Mouse (Mus musculus) cerebral cortex, adult 2 months (tissue): ENCODE measurements around the gene Krt33b.

Experiments
- WGBS: fragments of 180-500 bp; shearing (Covaris S2); methylation state at CpG from one replicate; pipeline ENCODE4 v1.1.7; 2018; 5-methylcytosine and 5-hydroxymethylcytosine counted together

The Krt33b gene

DNA sequence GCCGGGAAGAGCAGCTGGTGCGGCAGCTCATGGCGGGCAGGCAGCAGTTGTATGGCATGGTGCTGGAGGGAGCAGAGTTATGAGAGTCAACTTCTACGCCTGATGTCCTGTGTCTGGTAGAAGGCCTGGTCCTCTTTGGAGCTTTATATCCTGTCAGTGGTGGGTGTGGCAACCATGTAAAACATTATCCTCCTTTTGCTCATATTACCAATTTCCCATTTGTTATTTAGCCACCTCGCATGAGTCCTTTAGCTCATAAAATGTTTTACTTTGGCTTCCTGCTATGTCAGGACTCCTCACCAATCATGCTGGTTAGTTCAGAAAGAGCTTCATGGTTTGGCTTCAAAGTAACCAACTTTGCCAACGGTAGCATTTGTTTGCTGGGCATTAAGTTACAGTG lies at the start of gene Krt33b:
Gene Krt33b (minus strand): TSS at position 101 of the 400 bp plus-strand sequence.
- WGBS = 95% methylated on average over 6 of the region's 6 CpGs

DNA sequence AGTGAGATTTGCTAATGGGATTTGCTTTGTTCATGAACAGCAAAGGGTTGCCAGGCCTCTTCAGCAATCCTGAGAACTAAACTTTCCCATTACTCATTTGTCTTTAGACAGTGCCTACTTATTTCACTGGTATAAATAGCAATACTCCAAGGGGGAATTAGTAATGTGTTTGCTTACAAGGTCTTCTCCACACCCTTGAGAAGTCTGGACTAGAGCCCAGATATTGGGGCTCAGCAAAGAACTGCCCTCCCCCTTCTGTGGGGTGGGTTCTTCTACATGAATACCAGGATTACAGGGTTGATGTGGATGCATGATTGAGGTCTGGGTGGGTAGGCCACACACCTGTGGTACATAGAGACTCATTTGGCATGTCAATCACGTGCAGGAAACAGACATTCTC lies 44.2 kb upstream of the Krt33b start:
- WGBS = 67% methylated on average over 1 of the region's 1 CpGs

DNA sequence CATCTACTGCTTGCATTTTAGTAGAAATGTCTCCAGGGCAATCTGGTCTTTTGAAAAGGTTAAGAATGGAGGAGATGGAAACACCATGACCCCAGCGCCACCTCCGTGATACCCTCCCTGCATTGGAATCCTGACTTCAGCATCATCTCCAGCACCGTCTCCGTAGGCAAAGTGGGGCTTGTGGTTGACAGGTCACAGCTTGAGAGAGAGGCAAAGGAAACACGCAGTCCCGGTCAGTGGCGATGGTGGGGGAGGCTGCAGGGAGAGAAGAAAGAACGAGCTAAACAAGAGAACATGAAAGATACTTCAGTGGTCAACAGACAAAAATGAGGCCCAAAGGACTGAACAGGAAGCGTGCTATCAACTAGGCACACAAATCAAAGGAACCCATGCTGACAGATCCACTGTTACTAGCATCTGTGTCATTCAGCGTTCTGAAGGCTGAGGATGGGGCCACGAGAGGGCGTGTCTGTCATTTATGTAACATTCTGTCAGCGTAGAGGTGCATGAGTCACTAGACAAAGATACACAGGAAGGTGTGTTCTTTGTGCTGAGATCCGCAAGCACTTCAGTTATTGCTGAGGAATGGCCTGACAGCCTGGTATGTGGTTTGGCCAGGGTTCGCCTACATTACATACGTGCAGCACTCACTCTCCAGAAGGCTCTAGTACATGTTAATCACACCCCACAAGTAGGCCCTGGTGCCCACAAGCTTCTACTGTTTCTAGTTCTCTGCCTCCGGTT lies 37.8 kb upstream of the Krt33b start:
- 87% methylated on average over 17 of the region's 17 CpGs for WGBS

DNA sequence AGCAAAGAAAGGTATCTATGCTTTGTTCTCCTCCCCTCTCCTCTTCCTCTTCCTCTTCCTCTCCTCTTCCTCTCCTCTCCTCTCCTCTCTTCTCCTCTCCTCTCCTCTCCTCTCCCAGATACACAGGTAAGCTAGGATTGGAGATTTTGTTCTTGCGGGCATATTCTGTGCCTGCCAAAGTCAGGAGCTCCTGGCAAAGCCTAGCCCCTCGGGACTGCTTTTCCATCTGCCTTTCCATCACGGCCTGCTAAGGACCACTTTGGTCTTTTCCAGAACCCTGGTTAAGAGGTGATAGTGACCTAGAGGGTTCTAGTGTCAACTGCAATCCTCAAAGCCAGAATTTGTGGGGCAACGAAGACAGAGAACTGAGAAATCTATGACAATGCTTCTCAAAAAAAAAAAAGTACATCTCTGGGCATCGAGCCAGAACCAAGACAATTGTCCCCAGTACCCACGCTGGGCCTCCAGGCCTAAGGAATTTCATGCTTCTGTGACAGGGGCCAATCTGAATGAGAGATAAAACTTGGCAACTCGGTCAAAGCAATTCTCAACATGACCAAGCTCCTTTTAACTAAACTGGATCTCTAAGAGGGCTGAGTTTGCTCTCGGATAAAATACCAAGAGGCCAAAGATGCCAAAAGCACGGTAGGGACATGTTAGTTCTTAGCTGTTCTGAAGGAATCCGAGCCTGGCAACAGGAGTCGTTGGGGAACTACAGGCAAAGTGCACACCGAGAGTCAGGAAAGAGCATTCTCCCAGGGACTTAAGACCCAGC lies 36.8 kb upstream of the Krt33b start:
- 65% methylated on average over 12 of the region's 12 CpGs for WGBS

DNA sequence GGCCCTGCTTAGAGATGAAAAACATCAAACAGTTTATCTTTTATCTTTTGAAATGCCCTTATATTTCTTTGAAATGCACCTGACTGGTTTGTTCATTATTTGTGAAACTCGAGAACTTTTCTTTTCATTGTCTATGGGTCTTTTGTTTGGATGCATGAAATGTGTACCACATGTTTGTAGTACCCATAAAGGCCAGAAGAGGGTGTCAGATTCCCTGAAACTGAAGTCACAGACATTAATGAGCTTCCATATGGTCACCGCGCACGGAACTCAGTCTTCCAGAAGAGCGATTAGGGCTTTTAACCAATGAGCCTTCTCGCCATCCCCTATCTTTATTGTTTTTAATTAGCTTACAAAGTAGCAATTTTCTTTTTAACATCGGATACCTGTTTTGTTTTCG lies 29.2 kb upstream of the Krt33b start:
- 75% methylated on average over 8 of the region's 8 CpGs for WGBS

DNA sequence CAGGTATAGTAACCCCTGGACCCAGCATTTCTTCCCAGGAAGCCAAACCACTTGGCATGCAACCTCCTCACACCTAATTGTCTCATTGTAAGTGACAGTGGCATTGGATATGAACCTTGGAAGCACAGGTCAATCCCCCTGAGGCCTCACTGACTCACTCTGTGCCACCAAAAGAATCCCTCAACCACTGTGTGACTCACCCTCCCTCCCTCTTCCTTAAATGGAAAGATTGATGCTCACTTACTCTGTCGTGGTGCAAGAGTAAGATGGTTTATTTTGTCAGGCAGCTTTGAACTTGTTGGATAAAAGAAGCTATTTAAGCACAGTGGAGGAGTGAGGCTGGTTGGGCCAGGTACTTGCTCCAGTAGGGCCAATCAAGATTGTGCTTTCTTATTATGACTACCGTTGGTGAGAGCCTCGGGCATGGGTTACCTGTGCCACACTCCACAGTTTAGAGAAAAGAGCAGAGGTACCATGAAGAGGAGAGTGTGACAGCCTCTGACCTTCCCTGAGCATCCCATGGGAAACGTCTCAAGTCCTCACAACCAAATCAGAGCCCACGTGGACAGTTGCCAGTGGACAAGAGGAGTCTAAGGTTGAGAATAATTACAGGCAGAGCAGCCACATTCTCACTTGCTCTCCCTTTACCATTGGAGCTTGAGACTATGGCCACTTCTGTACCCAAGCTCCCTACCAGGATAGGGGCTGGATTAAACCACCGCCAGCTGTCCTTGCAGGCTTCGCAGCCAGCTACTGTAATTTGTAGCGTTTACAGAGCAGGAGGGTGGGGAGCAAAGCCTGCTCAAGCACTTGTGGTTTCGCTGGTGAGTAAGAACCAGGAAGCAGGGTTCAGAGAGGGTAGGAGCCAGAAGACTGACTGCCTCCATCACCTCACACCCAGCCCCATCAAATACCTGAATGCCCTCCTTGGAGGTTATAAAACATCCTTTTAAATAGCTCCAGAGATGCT lies 26.3 kb upstream of the Krt33b start:
- 78% methylated on average over 9 of the region's 9 CpGs for WGBS

DNA sequence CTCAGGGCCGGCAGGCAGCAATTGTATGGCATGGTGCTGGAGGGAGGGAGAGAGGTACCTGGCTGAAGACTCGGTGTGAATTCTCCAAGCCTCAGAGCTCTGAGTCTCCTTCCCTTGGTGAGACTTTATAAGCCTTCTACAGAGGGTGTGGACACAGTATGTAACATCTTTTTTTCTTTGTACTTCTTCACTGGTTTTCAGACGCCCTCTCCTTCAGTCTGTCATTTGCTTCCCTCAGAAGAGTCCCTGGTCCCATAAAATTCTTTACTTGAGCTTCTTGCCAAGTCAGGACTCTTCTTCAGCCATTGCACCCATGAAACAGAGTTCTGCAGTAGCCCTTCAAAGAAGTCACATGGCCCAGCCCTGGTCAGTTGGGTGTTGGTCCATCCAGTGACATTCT lies 20.8 kb upstream of the Krt33b start, which contains the start of gene Krt31:
Gene Krt31 (minus strand): TSS at position 101 of the 400 bp plus-strand sequence.
- 84% methylated on average over 3 of the region's 3 CpGs for WGBS

DNA sequence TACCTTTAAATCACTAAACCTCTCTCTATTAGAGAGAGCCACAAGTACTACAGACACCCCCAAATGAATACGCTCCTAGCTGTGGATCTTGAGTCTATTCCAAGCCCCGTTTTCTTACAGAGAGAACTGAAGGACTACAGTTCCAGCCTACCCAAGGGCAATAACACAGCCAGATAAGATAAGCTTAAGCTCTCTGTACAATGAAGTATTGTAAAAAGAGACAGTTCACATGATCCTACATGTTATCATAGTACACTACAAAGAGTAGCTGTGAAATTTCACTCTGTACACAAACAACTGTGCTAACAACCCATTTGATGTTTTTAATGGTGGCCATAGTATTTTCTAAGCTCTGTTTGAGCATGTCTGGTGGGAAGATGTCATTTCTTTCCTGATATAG lies 17.5 kb upstream of the Krt33b start:
- 95% methylated on average over 2 of the region's 2 CpGs for WGBS

DNA sequence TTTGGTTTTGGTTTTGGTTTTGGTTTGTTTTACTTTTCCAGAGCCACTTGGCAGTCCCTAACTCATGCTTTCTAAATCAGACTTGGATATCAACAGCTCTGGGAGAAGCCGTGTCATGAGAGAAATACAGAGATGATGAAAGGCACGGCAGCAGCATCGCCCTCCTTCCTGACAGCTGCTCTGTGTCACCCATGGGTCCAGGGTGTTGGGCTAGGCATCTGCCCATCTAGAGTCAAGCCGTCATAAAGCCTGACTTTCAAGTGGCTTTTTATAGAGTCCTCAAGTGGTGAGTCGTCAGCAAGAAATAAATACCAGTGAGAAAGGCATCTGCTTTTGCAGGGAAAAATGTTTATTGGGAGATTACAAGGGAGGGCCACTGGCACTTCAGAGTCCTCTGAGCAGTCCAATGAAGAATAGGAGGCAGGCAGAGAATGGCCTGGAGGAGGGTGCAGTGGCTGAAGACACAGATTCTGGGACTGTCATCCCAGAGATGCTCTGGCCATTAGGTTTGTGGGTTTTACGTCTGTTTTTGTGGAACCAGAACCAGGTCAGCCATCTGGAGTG lies 16.7 kb upstream of the Krt33b start:
- WGBS = 59% methylated on average over 6 of the region's 6 CpGs

DNA sequence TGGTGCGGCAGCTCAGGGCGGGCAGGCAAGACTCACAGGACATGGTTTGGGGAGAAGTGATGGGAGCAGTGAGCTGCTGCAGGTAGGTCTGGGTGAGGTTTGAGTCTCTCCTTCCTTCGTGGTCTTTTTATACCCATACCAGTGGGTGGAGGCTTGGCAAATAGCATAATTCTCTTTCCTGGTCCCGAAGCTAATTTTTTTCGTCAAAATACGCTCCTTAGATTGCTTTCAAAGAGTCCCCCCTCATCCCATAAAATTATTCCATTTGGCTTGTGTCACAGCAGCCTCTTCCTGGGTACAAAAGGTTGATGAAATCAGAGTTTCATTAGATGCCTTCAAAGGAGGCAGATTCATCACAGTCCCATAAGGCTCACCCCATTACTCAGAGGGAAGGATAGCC lies 11.8 kb upstream of the Krt33b start, which contains the start of gene Krt34:
Gene Krt34 (minus strand): TSS at position 101 of the 400 bp plus-strand sequence.
- 70% methylated on average over 6 of the region's 6 CpGs for WGBS

DNA sequence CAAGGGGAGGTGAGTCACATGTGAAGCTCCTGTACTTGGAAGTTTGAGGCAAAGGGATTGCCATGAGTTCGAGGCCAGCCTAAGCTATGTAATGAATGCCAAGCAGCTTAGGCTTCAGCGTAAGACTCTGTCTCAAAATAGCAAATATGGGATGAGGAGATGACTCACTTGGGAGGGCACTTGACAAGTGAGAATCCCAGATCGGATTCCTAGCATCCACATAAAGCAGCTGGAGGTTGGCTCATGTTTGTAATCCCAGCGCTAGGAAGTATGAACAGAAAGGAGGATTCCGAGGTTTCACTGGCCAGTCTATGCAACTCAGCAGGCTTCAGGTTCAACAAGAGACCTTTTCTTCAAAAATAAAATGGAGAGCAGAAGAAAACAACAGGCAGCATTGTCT lies 8.2 kb downstream of the Krt33b start:
- 49% methylated on average over 5 of the region's 5 CpGs for WGBS

DNA sequence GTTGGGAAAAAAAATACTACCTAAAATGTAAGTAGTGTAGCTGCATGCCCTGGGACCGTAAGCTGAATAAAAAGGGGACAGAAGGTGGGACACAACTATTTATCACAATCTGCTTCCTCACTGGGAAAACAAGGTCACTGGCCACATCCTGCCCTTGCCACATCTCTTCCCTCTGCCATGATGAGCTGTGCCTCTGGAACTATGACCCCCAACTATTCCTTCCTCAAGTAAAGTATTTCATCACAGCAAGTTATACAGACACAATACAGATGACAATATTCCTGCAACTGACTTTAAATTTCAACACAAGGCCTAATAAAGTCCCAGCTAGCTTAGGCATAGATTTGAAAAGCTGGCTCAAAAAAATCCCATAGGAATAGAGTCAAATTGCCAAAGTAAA lies 10.2 kb downstream of the Krt33b start:
- WGBS = 84% methylated on average over 1 of the region's 1 CpGs

DNA sequence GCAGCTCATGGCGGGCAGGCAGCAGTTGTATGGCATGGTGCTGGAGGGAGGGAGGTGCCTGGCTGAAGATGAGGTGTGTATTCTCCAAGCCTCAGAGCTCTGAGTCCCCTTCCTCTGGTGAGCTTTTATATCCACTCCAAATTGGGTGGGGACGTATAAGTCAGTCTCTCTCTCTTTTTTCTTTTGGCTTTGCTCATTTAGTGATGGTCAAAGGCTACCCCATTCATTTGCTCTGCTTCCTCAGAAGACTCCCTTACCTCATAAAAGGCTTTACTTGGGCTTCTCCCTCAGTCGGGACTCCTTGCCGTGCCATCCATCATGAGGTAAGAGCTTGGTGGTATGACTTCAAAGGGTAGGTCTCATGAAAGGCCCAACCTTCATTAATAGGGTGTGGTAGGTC lies 13.6 kb downstream of the Krt33b start, which contains the start of gene Krt33a:
Gene Krt33a (minus strand): TSS at position 101 of the 400 bp plus-strand sequence.
- WGBS = 89% methylated on average over 4 of the region's 4 CpGs

DNA sequence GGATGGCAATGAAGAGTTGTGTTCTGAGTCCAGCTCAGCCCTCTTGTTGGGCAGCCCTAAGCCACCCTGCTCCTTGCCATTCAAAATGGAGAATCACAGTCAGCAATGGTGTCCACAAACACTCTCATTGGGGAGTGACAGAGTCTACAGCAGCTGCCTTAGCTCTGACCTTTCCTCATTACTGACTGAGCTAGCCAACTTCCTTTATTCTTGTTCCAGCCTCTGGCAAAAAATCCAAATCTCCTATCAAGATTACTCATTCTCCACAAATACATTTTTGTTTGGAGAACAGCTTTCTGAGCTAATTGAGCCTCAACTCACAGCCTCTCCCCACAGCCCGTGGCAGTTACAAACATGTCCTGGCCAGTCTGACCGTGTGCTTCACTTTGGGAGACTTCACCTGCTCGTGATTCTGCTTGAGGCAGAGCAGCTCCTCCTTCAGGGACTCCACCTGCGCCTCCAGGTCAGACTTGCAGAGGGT lies 15.9 kb downstream of the Krt33b start:
- 65% methylated on average over 4 of the region's 4 CpGs for WGBS

DNA sequence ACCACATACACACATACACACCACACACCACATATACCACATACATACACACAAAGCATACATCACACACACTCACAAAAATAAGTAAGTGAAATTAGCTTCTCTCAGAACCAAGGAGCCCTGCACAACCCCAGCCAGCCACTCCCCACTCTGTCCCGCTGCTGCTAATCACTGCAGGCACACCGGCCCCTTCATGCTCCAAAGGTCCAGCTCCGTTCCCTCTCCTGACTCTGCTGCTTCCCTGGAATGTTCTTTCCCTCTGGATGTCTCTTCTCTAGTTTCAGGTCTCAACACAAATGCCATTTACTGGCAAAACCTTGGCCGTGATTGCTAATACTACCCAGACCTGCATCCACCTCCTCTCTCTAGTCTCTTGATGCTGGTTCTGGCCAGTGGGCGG lies 19.0 kb downstream of the Krt33b start:
- 76% methylated on average over 5 of the region's 5 CpGs for WGBS

DNA sequence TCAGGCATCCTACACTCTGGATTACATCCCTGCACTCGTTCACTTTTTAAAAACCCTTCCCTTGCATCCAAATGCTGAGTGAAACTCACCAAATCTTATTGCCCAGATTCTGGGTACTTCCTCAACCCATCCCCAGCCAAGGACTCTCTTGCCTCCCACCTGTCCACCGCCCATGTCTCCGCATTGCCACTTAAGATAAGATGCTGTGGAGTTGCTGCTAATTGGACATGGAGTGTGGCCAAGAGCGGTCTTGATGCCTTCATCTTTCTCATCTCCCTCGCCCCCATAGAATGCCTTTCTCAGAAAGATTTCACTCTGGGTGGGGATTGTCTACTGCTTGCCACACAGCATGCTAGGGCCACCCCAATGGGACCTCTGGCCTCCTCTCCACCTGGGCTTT lies 21.3 kb downstream of the Krt33b start:
- 79% methylated on average over 5 of the region's 5 CpGs for WGBS

DNA sequence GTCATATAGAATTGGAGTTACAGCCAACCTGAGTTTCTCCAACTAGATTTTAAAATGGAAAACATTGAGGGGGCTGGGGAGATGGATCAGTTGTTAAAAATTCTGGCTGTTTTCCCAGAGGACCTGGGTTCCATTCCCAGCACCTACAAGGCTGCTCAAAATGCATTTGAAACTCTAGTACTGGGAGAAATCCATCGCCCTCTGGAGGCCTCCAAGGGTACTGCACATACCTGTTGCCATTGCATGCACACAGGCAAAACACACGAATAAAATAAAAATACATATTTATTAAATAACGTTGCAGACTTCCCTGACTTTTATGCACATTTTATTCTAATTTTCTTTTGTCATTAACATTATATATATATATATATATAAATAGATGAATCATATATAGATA lies 23.0 kb downstream of the Krt33b start:
- 52% methylated on average over 3 of the region's 3 CpGs for WGBS

DNA sequence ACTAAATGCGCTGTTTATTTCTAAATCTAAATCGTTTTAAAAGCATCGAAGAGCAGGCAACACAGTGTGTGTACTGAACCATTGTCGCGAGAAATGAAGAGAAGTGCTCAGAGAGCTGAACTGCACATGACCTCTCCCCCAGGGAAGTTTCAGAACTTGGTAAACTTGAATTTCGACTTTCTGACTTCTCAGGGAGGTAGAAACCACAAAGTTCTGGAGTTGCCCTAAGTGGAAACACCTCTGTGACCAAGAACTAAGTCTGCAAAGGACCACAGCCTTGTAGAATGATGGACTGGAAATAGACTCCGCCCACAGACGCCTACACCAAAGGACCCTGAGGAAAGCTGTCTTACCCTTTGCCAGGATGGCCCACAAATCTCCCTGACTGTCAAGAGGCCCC lies 23.8 kb downstream of the Krt33b start:
- 88% methylated on average over 8 of the region's 8 CpGs for WGBS

DNA sequence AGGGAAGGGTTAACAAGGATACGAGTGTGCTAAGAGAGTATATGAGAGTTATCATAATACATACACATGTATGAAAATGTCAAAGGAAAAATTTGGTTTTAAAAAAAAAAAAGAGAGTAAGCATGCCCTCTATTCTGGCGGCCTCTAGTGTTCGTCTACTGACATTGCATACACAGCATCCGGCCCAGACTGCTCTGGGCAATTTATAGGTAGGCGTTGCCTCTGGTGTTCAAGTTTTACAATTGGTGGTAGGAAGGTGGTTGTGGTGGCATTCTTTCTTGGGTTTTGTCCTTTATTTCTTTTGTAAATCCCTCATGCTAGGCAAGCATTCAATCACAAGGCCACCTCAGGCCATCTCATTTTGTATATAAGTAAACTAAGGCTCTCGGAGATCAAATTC lies 24.8 kb downstream of the Krt33b start:
- WGBS = 21% methylated on average over 6 of the region's 6 CpGs

DNA sequence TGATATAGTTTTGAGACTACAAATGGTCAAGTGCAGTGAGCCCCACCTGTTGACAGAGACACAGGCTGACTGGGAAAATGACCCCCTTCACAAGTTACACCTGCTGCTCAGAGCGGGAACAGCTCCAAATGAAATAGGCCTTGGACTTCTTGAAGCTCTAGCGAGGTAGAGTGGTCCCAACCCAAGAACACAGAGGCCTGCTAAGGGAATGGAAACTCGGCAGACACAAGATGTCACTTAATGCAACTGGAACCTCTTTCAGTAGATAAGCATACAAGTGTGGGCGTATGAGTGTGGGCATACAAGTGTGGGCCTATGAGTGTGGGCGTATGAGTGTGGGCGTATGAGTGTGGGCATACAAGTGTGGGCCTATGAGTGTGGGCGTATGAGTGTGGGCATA lies 30.6 kb downstream of the Krt33b start:
- WGBS = 91% methylated on average over 7 of the region's 7 CpGs

DNA sequence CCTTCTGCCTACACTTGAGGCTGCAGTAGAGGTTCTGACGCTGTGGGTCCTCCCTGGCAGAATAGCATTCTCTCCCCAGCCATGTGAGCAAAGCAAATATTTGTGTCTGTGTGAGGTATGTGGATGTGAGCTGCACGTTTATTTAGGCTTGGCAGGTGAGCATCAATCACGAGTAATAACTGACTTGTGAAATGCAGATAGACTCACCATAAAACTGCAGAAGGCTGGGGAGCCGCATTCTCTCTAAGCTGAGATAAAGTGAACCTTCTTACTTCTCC lies 35.3 kb downstream of the Krt33b start:
- 70% methylated on average over 4 of the region's 4 CpGs for WGBS
